ENCODE assay signal across 8 mouse cellular contexts in the genomic region with DNA sequence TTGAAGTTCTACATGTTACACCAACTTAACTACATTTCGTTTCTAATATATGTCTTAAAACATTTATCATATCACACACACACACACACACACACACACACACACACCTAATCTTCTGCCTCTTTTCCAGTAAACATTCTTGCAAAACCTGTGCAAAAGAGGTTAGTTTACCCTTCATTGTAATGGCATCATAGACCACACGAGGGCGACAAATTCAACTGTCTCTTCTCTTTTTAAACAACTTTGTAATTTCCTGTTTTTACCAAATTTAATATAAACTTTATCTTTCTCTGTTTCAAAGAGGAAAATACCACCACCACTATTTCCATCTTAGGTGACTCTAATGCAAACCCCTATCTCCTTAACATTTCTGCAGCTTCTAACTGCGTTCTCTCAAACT.
A peak's percentile ranks its signal among the peaks of the same experiment; 100 is the strongest.
DNase-seq lines count a peak whose midpoint lies in the region; ATAC-seq and TF ChIP-seq lines count a peak whose summit lies in the region.

No protein-coding gene starts in this region.

- WGBS in heart, adult 2 months = 32% methylated on average over 4 of the region's 4 CpGs
- 31% methylated on average over 4 of the region's 4 CpGs for WGBS in heart, embryonic 10.5 days
- 29% methylated on average over 4 of the region's 4 CpGs for WGBS in lung, postnatal 0 days

- H3K4me3 ChIP-seq in heart, adult 2 months = no peak overlapping the region
- no peak overlapping the region for H3K4me3 ChIP-seq in heart, embryonic 10.5 days
- no peak overlapping the region for H3K4me3 ChIP-seq in lung, postnatal 0 days (ENCODE audit: low read depth, low read length)

- H3K4me1 ChIP-seq in heart, adult 2 months (ENCODE audit: control insufficient read depth, insufficient read depth, low read length) = no peaks in the 10 kb centered on the region
- H3K4me1 ChIP-seq in heart, embryonic 10.5 days = no peaks in the 10 kb centered on the region
- no peaks in the 10 kb centered on the region for H3K4me1 ChIP-seq in lung, postnatal 0 days (ENCODE audit: insufficient read depth, low read depth, low read length)

- intact Hi-C loops in heart, adult 2 months (cut with DNase I) = no loop called here

- no peak for TF ChIP-seq EP300 in heart, adult 2 months (IDR thresholded peaks at IDR 0.05; ENCODE audit: insufficient read depth, low read depth, low read length)
- no peak for TF ChIP-seq EP300 in lung, postnatal 0 days (IDR thresholded peaks at IDR 0.05)

- TF ChIP-seq POLR2A in heart, adult 2 months (IDR thresholded peaks at IDR 0.05; ENCODE audit: insufficient read depth, low read depth, low read length) = no peak

- H3K9ac ChIP-seq in heart, adult 2 months (ENCODE audit: low read depth, low read length) = no peak overlapping the region
- no peak overlapping the region for H3K9ac ChIP-seq in lung, postnatal 0 days (replicated peaks; ENCODE audit: low read depth)

- no peak for DNase-seq in heart, adult 2 months
- DNase-seq in heart, embryonic 10.5 days (ENCODE audit: low spot score) = no peak
- DNase-seq in ovary, postnatal 14 days (ENCODE audit: low spot score) = peak; percentile 19
- DNase-seq in ovary, postnatal 10 days (ENCODE audit: low spot score) = no peak
- peak; percentile 68 for DNase-seq in embryo, embryonic 10.5 days (ENCODE audit: low spot score)
- peak; percentile 33 for DNase-seq in lung, postnatal 0 days (ENCODE audit: low spot score)
- no peak for DNase-seq in natural killer cell, adult 2 months (ENCODE audit: low spot score in 2 of 2)
- no peak for DNase-seq in c-Kit-positive CD71-positive TER-119-positive erythroid progenitor cells, embryonic 14.5 days (ENCODE audit: low spot score)

- H3K79me2 ChIP-seq in heart, adult 2 months (replicated peaks; ENCODE audit: control insufficient read depth, insufficient read depth, low read length) = no peaks in the 10 kb centered on the region

- no peak overlapping the region for H3K27ac ChIP-seq in heart, adult 2 months
- H3K27ac ChIP-seq in heart, embryonic 10.5 days = no peak overlapping the region
- H3K27ac ChIP-seq in lung, postnatal 0 days (ENCODE audit: low read length) = no peak overlapping the region

- no peak for ATAC-seq in lung, postnatal 0 days

- no peaks in the 10 kb centered on the region for H3K9me3 ChIP-seq in heart, embryonic 10.5 days
- H3K9me3 ChIP-seq in lung, postnatal 0 days (ENCODE audit: low read length) = no peaks in the 10 kb centered on the region

- H3K4me2 ChIP-seq in lung, postnatal 0 days (replicated peaks; ENCODE audit: low read depth, low read length) = no peak overlapping the region

- H3K27me3 ChIP-seq in heart, adult 2 months (ENCODE audit: control insufficient read depth, insufficient read depth, low read length) = no peaks in the 10 kb centered on the region
- H3K27me3 ChIP-seq in heart, embryonic 10.5 days (ENCODE audit: insufficient read depth, poor library complexity, severe bottlenecking) = no peaks in the 10 kb centered on the region
- no peaks in the 10 kb centered on the region for H3K27me3 ChIP-seq in lung, postnatal 0 days (replicated peaks; ENCODE audit: insufficient read depth, low read length)

- H3K36me3 ChIP-seq in heart, adult 2 months (ENCODE audit: control insufficient read depth, insufficient read depth, low read length) = no peaks in the 10 kb centered on the region
- no peaks in the 10 kb centered on the region for H3K36me3 ChIP-seq in heart, embryonic 10.5 days
- H3K36me3 ChIP-seq in lung, postnatal 0 days (ENCODE audit: insufficient read depth, low read length) = no peaks in the 10 kb centered on the region

- peak; percentile 68 for TF ChIP-seq CTCF in heart, adult 2 months (IDR thresholded peaks at IDR 0.05)
- peak; percentile 65 for TF ChIP-seq CTCF in lung, postnatal 0 days (IDR thresholded peaks at IDR 0.05)

Comparison
In these comparisons a context has a peak if more than half of its experiments do, and no peak if none do; other contexts are left out.
1. DNase-seq: peak in ovary, postnatal 14 days (single experiment), embryo, embryonic 10.5 days (single experiment) and lung, postnatal 0 days (single experiment); none in heart, adult 2 months (0 of 2), heart, embryonic 10.5 days (single experiment), ovary, postnatal 10 days (single experiment), natural killer cell, adult 2 months (0 of 2) and c-Kit-positive CD71-positive TER-119-positive erythroid progenitor cells, embryonic 14.5 days (single experiment).